In the genomic region with DNA sequence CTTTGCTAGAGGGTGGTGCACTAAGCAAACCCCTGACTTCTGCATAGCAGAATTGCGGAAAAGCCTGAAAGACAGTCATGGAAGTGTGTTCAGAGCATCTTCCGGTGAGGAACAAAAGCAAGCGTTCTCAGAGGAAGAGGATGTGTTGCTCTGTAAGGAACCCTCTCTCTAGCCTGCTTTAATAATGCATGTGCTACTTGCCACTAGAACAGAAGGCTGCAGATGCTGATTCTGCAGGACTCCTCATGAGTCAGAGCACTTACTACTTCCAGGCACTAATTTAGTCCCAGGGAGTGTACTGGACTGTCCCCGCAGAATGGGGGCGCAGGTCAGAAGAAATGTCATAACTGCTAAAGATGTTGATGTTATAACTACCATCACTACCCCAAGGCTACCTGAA, we compare ENCODE assay signal across 20 mouse cellular contexts. TPM values are rescaled to one million over a fixed set of nuclear protein-coding genes. Genes with fewer than 3 reads are reported as not detected.
A peak's percentile ranks its signal among the peaks of the same experiment; 100 is the strongest.
DNase-seq lines count a peak whose midpoint lies in the region; ATAC-seq and TF ChIP-seq lines count a peak whose summit lies in the region.
"Had no signal": no experiment of that assay in that cellular context is flagged by ENCODE, and none has a peak within 500 bp of the region (broad histone marks: within the 10 kb centered on the region; RNA-seq: fewer than 3 reads in every experiment).

No protein-coding gene starts in this region.

- peak overlapping the region; percentile 82; the same call in 1 of the 2 replicates for H3K4me2 ChIP-seq in hindbrain, embryonic 14.5 days (replicated peaks)
- no peak overlapping the region; the same call in 1 of the 2 replicates for H3K4me2 ChIP-seq in hindbrain, postnatal 0 days (ENCODE audit: low read depth, low read length)
- peak overlapping the region; percentile 82 for H3K4me2 ChIP-seq in midbrain, embryonic 15.5 days
- H3K4me2 ChIP-seq: liver, embryonic 12.5 days had no signal

- H3K27ac ChIP-seq in hindbrain, embryonic 14.5 days, result no peak overlapping the region
- H3K27ac ChIP-seq in hindbrain, postnatal 0 days, result no peak overlapping the region
- peak overlapping the region; percentile 47 for H3K27ac ChIP-seq in bone marrow macrophage, adult 2 months (ENCODE audit: insufficient read depth, low read depth, low read length)
- no peak overlapping the region for H3K27ac ChIP-seq in midbrain, embryonic 15.5 days
- H3K27ac ChIP-seq: gastrocnemius, adult 2 months; limb, embryonic 10.5 days; liver, embryonic 12.5 days had no signal

- H3K9ac ChIP-seq in hindbrain, embryonic 14.5 days, result peak overlapping the region; percentile 33; the same call in 1 of the 2 replicates
- H3K9ac ChIP-seq in hindbrain, postnatal 0 days (replicated peaks; ENCODE audit: low read length), result no peak overlapping the region
- H3K9ac ChIP-seq in midbrain, embryonic 15.5 days, result no peak overlapping the region
- H3K9ac ChIP-seq: liver, embryonic 12.5 days had no signal

- peaks cover 11% of the 10 kb centered on the region; the same call in 1 of the 2 replicates for H3K36me3 ChIP-seq in hindbrain, embryonic 14.5 days (replicated peaks; ENCODE audit: control insufficient read depth, insufficient read depth)
- 0 out of 2 replicates have a peak, but pooled peaks cover 4% of the 10 kb centered on the region for H3K36me3 ChIP-seq in hindbrain, postnatal 0 days (ENCODE audit: insufficient read depth, low read length)
- no peaks in the 10 kb centered on the region; the same call in 1 of the 2 replicates for H3K36me3 ChIP-seq in midbrain, embryonic 15.5 days (replicated peaks)

- no peak for TF ChIP-seq CTCF in hindbrain, postnatal 0 days (IDR thresholded peaks at IDR 0.05; ENCODE audit: low read depth)
- TF ChIP-seq CTCF in bone marrow macrophage, adult 2 months (IDR thresholded peaks at IDR 0.05; ENCODE audit: low read depth, low read length), result no peak

- H3K27me3 ChIP-seq in hindbrain, embryonic 14.5 days (ENCODE audit: control insufficient read depth, insufficient read depth, low read length), result no peaks in the 10 kb centered on the region
- no peaks in the 10 kb centered on the region for H3K27me3 ChIP-seq in hindbrain, postnatal 0 days (ENCODE audit: insufficient read depth, low read length)
- no peaks in the 10 kb centered on the region for H3K27me3 ChIP-seq in midbrain, embryonic 15.5 days (replicated peaks)
- H3K27me3 ChIP-seq: CH12.LX; liver, embryonic 12.5 days had no signal

- no peak overlapping the region for H3K4me3 ChIP-seq in hindbrain, embryonic 14.5 days (replicated peaks; ENCODE audit: low read length)
- H3K4me3 ChIP-seq in hindbrain, postnatal 0 days (ENCODE audit: low read length), result no peak overlapping the region
- no peak overlapping the region for H3K4me3 ChIP-seq in bone marrow macrophage, adult 2 months (ENCODE audit: insufficient read depth, low read length)
- H3K4me3 ChIP-seq in midbrain, embryonic 15.5 days, result no peak overlapping the region
- H3K4me3 ChIP-seq: gastrocnemius, adult 2 months; limb, embryonic 10.5 days; liver, embryonic 12.5 days had no signal

- no peak for DNase-seq in hindbrain, embryonic 14.5 days (ENCODE audit: low spot score)
- no peak for DNase-seq in hindbrain, postnatal 0 days (ENCODE audit: low spot score)
- DNase-seq in 416B (ENCODE audit: low read depth) (peak; percentile 11), MN1 (ENCODE audit: low spot score) (no peak)
- DNase-seq in cerebellum, postnatal 10 days, result no peak
- DNase-seq: adrenal gland, postnatal 36 days; cerebellum, postnatal 36 days; gastrocnemius, adult 2 months; right cerebral cortex, adult 18-20 months had no signal

- no peak for ATAC-seq in hindbrain, embryonic 14.5 days (ENCODE audit: low FRiP score)
- no peak for ATAC-seq in hindbrain, postnatal 0 days
- ATAC-seq in midbrain, embryonic 15.5 days (replicated peaks), result no peak
- ATAC-seq: inflammation-experienced regulatory T-cells, adult 6 months; liver, embryonic 12.5 days had no signal

- no peak for TF ChIP-seq POLR2A in bone marrow macrophage, adult 2 months (IDR thresholded peaks at IDR 0.05; ENCODE audit: borderline replicate concordance, low read depth, low read length)

- H3K4me1 ChIP-seq in hindbrain, embryonic 14.5 days (replicated peaks; ENCODE audit: control insufficient read depth, insufficient read depth, low read length), result peaks cover 24% of the 10 kb centered on the region
- no peaks in the 10 kb centered on the region; the same call in 1 of the 2 replicates for H3K4me1 ChIP-seq in hindbrain, postnatal 0 days (ENCODE audit: insufficient read depth, low read length)
- peaks cover 22% of the 10 kb centered on the region for H3K4me1 ChIP-seq in bone marrow macrophage, adult 2 months (ENCODE audit: control insufficient read depth, insufficient read depth, low read length)
- peaks cover 30% of the 10 kb centered on the region for H3K4me1 ChIP-seq in midbrain, embryonic 15.5 days

- no peaks in the 10 kb centered on the region for H3K9me3 ChIP-seq in hindbrain, embryonic 14.5 days (ENCODE audit: control insufficient read depth, low read length)
- H3K9me3 ChIP-seq in hindbrain, postnatal 0 days (ENCODE audit: low read length), result no peaks in the 10 kb centered on the region
- no peaks in the 10 kb centered on the region for H3K9me3 ChIP-seq in midbrain, embryonic 15.5 days
- H3K9me3 ChIP-seq: limb, embryonic 10.5 days; liver, embryonic 12.5 days had no signal

- 90% methylated on average over 5 of the region's 5 CpGs for WGBS in hindbrain, embryonic 14.5 days
- WGBS in hindbrain, postnatal 0 days, result 73% methylated on average over 5 of the region's 5 CpGs
- 82% methylated on average over 5 of the region's 5 CpGs for WGBS in midbrain, embryonic 15.5 days

RNA-seq across cellular contexts. Expression of gene Med31, which starts 1.7 kb away (rescaled TPM):
- polyA plus RNA-seq in hindbrain, embryonic 14.5 days (2014; fragmentation: Nextera tagmentation; extraction: Ambion mirVana), result 50.8 and 52.8 TPM in 2 replicates
- 11.0 and 20.3 TPM in 2 replicates for total RNA-seq in hindbrain, postnatal 0 days (2014; rRNA removed)
- polyA plus RNA-seq in hindbrain, postnatal 0 days (2015; fragmentation: Nextera tagmentation; extraction: Ambion mirVana), result 39.5 and 44.5 TPM in 2 replicates
- polyA plus RNA-seq in bone marrow macrophage, adult 2 months (2012; ENCODE audit: insufficient read depth, insufficient read length, missing spikeins), result 10.0 and 11.0 TPM in 2 replicates
- 53.5 and 57.1 TPM in 2 replicates for polyA plus RNA-seq in midbrain, embryonic 15.5 days (2015; fragmentation: Nextera tagmentation; extraction: Ambion mirVana)

RNA-seq across cellular contexts. Expression of gene Txndc17, which starts 9.8 kb away (rescaled TPM):
- polyA plus RNA-seq in hindbrain, embryonic 14.5 days (2014; fragmentation: Nextera tagmentation; extraction: Ambion mirVana), result 141 and 151 TPM in 2 replicates
- total RNA-seq in hindbrain, postnatal 0 days (2014; rRNA removed), result 46.6 and 51.2 TPM in 2 replicates
- 161 and 162 TPM in 2 replicates for polyA plus RNA-seq in hindbrain, postnatal 0 days (2015; fragmentation: Nextera tagmentation; extraction: Ambion mirVana)
- polyA plus RNA-seq in bone marrow macrophage, adult 2 months (2012; ENCODE audit: insufficient read depth, insufficient read length, missing spikeins), result 165 and 168 TPM in 2 replicates
- 141 and 145 TPM in 2 replicates for polyA plus RNA-seq in midbrain, embryonic 15.5 days (2015; fragmentation: Nextera tagmentation; extraction: Ambion mirVana)

RNA-seq across cellular contexts. Expression of gene 4933427D14Rik, which starts 9.9 kb away (rescaled TPM):
- polyA plus RNA-seq in hindbrain, embryonic 14.5 days (2014; fragmentation: Nextera tagmentation; extraction: Ambion mirVana), result 14.3 and 17.1 TPM in 2 replicates
- total RNA-seq in hindbrain, postnatal 0 days (2014; rRNA removed), result 12.0 and 14.4 TPM in 2 replicates
- polyA plus RNA-seq in hindbrain, postnatal 0 days (2015; fragmentation: Nextera tagmentation; extraction: Ambion mirVana), result 17.0 and 17.2 TPM in 2 replicates
- polyA plus RNA-seq in bone marrow macrophage, adult 2 months (2012; ENCODE audit: insufficient read depth, insufficient read length, missing spikeins), result 5.8 and 7.1 TPM in 2 replicates
- 24.0 and 26.0 TPM in 2 replicates for polyA plus RNA-seq in midbrain, embryonic 15.5 days (2015; fragmentation: Nextera tagmentation; extraction: Ambion mirVana)

RNA-seq across cellular contexts. Expression of gene Gm43951, which starts 10.5 kb away (rescaled TPM):
- 0.25 and 0.40 TPM in 2 replicates for polyA plus RNA-seq in hindbrain, embryonic 14.5 days (2014; fragmentation: Nextera tagmentation; extraction: Ambion mirVana)
- total RNA-seq in hindbrain, postnatal 0 days (2014; rRNA removed), result 1.7 and 1.8 TPM in 2 replicates
- 1.2 and 1.4 TPM in 2 replicates for polyA plus RNA-seq in hindbrain, postnatal 0 days (2015; fragmentation: Nextera tagmentation; extraction: Ambion mirVana)
- 0.31 and 1.0 TPM in 2 replicates for polyA plus RNA-seq in bone marrow macrophage, adult 2 months (2012; ENCODE audit: insufficient read depth, insufficient read length, missing spikeins)
- 1.8 and 1.9 TPM in 2 replicates for polyA plus RNA-seq in midbrain, embryonic 15.5 days (2015; fragmentation: Nextera tagmentation; extraction: Ambion mirVana)
- polyA plus RNA-seq: inflammation-experienced regulatory T-cells, adult 6 months; kidney, embryonic 14.5 days had no signal

RNA-seq across cellular contexts. Expression of gene Slc13a5, which starts 49.9 kb away (rescaled TPM):
- 2.0 and 2.8 TPM in 2 replicates for polyA plus RNA-seq in hindbrain, embryonic 14.5 days (2014; fragmentation: Nextera tagmentation; extraction: Ambion mirVana)
- 5.7 and 8.1 TPM in 2 replicates for total RNA-seq in hindbrain, postnatal 0 days (2014; rRNA removed)
- polyA plus RNA-seq in hindbrain, postnatal 0 days (2015; fragmentation: Nextera tagmentation; extraction: Ambion mirVana), result 6.8 and 7.5 TPM in 2 replicates
- polyA plus RNA-seq in bone marrow macrophage, adult 2 months (2012; ENCODE audit: insufficient read depth, insufficient read length, missing spikeins), result not detected in 2 replicates
- polyA plus RNA-seq in midbrain, embryonic 15.5 days (2015; fragmentation: Nextera tagmentation; extraction: Ambion mirVana), result 1.4 and 2.8 TPM in 2 replicates
- total RNA-seq: CH12.LX; gastrocnemius, adult 2 months; heart, adult 8-10 months had no signal
- polyA plus RNA-seq: embryonic facial prominence, embryonic 11.5 days; heart, postnatal 0 days; inflammation-experienced regulatory T-cells, adult 6 months; liver, embryonic 12.5 days; spleen, adult 2 months had no signal
